Mouse (Mus musculus): ENCODE data around the gene Rnf113a2. TPM values are rescaled to one million over a fixed set of nuclear protein-coding genes. Genes with fewer than 3 reads are reported as not detected.

Rnf113a2 gene
- total RNA-seq (2012; rRNA removed) = 15.5 and 20.8 TPM in 2 replicates

DNA sequence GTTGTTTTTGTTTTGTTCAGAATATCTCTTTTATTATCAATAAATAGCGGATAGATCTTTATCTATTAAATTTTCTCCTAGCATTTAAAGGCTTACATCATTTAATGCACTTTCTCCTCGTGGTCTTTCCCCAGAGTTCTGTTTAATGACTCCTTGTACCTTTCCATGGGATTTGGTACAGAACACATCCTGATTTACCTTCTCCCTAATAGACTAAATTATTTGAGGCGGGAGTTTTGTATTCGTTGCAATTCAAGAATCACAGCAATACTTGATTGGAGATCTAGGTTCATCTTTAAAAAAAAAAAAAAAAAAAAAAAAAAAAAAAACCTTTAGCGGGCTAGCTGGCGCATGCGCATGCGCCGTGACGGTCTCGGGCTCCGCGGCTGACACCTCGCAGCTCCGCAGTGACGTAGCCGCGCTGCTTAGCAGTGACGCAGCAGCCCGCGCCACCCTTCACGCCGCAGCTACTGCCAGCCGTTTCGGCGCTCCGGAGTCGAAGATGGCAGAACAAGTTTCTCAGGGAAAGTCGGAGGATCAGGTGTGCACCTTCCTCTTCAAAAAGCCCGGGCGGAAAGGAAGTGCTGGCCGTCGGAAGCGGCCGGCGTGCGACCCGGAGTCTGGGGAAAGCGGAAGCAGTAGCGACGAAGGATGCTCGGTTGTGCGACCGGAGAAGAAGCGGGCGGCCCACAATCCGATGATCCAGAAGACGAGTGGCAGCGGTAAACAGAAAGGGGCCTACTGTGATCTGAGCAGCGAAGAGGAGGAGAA is at the start of gene Rnf113a2:
Gene Rnf113a2, plus strand, starts transcription at position 363 of the 771 bp plus-strand sequence.
- Histone ChIP-seq H3K9ac (ENCODE audit: insufficient read depth, low read depth, low read length, poor library complexity, severe bottlenecking) (peak within 1 kb of the TSS; percentile 96), H3K4me3 (ENCODE audit: insufficient read depth in 1 of 2, low read depth in 1 of 2, low read length in 2 of 2, poor library complexity in 1 of 2, severe bottlenecking in 1 of 2) (peak within 1 kb of the TSS; percentile 74 to 94), H3K4me1 (ENCODE audit: control insufficient read depth in 2 of 2, insufficient read depth in 2 of 2, low read length in 2 of 2, poor library complexity in 1 of 2) (peaks cover 0 to 2% of the 10 kb centered on the region in 2 experiments; a peak in 1 of 4 replicates), H3K27ac (ENCODE audit: insufficient read depth, low read depth, low read length, poor library complexity, severe bottlenecking) (peak within 1 kb of the TSS; percentile 53; the same call in 1 of the 2 replicates), H3K36me3 (ENCODE audit: control insufficient read depth, insufficient read depth, low read length, poor library complexity, severe bottlenecking) (no peaks in the 10 kb centered on the region), H3K9me3 (ENCODE audit: control insufficient read depth, insufficient read depth, low read depth, low read length) (no peaks in the 10 kb centered on the region)
- TF ChIP-seq ZNF384 (IDR thresholded peaks at IDR 0.05; ENCODE audit: low read depth, low read length) = peak; percentile 99
- peak; percentile 62 for TF ChIP-seq HCFC1 (IDR thresholded peaks at IDR 0.05; ENCODE audit: borderline replicate concordance, insufficient read depth, low read length)
- TF ChIP-seq CHD2 (IDR thresholded peaks at IDR 0.05; ENCODE audit: low read depth, low read length) = no peak
- TF ChIP-seq MAFK (IDR thresholded peaks at IDR 0.05; ENCODE audit: insufficient read depth, low read depth, low read length) = peak; percentile 22; the same call in 1 of the 2 replicates
- DNase-seq (ENCODE audit: low read depth, low spot score) = peak; percentile 70
- in situ Hi-C loops (cut with MboI; ENCODE audit: low sequenced_read_pairs in 2 of 2, unreplicated experiment in 2 of 2) = no loop called here

DNA sequence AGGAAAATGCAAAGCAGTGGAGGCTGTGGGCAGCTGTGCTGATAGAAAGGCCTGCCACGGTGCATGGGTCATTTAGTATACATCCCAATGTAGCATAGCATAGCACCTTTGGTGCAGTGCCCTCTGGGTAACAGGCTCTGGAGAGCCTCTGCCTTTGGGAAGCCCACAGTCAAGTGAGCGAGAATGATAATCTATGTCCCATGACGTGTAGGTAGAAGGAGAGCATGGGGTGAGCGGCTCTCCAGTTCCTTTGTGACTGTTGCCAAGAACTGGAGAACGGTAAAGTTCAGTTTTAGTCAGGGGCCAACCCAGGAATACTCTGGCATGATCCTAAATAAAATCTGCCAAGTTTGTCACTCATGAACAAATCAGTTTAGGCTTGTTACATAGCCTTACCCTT is 45.3 kb upstream of the Rnf113a2 start:
- in situ Hi-C loops (cut with MboI; ENCODE audit: low sequenced_read_pairs in 2 of 2, unreplicated experiment in 2 of 2) = no loop called here
- peaks cover 34% of the 10 kb centered on the region for H3K36me3 ChIP-seq (ENCODE audit: control insufficient read depth, insufficient read depth, low read length, poor library complexity, severe bottlenecking)
- no peak for DNase-seq (ENCODE audit: low read depth, low spot score)

DNA sequence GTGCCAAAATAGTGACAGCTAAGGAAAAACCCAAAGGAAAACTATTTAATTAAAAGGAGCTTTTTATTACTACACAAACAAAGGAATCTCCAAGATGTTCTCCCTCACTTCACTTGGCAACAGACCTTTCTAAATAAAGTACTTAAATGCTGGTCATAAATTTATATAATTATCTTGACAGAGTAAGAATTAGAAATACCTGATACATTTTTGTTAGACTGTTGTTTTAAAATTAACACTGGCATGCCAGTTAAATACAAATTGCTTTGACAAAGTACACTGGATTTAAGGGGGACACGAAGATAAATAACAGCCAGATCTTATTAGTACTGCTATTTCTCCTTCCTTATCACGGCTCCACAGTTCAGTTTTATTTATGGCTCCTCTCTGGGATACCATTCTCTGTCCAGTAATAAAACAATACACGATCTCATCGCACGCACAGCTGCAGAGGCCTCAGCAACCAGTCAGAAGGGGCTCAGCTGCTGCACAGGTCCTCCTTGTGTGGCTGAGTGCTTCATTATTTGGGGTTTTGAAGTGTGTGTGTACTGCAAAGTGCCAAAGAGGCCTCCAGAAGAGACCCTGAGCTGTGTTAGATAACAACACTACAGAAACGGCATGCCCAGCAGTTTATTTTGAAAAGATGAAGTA is 43.0 kb upstream of the Rnf113a2 start:
- Histone ChIP-seq H3K27ac (ENCODE audit: insufficient read depth, low read depth, low read length, poor library complexity, severe bottlenecking) (no peak overlapping the region), H3K36me3 (ENCODE audit: control insufficient read depth, insufficient read depth, low read length, poor library complexity, severe bottlenecking) (peaks cover 27% of the 10 kb centered on the region), H3K4me1 (ENCODE audit: control insufficient read depth in 2 of 2, insufficient read depth in 2 of 2, low read length in 2 of 2, poor library complexity in 1 of 2) (no peaks in the 10 kb centered on the region), H3K9ac (ENCODE audit: insufficient read depth, low read depth, low read length, poor library complexity, severe bottlenecking) (no peak overlapping the region), H3K9me3 (ENCODE audit: control insufficient read depth, insufficient read depth, low read depth, low read length) (no peaks in the 10 kb centered on the region), H3K4me3 (ENCODE audit: insufficient read depth in 1 of 2, low read depth in 1 of 2, low read length in 2 of 2, poor library complexity in 1 of 2, severe bottlenecking in 1 of 2) (no peak overlapping the region)
- TF ChIP-seq MAFK (IDR thresholded peaks at IDR 0.05; ENCODE audit: insufficient read depth, low read depth, low read length) (no peak), ZNF384 (IDR thresholded peaks at IDR 0.05; ENCODE audit: low read depth, low read length) (no peak), HCFC1 (IDR thresholded peaks at IDR 0.05; ENCODE audit: borderline replicate concordance, insufficient read depth, low read length) (no peak), CHD2 (IDR thresholded peaks at IDR 0.05; ENCODE audit: low read depth, low read length) (no peak), ZC3H11A (IDR thresholded peaks at IDR 0.05; ENCODE audit: borderline replicate concordance, low read depth, low read length) (no peak)
- no peak for DNase-seq (ENCODE audit: low read depth, low spot score)
- in situ Hi-C loops (cut with MboI; ENCODE audit: low sequenced_read_pairs in 2 of 2, unreplicated experiment in 2 of 2) = no loop called here

More for the DNA sequence above, 45.3 kb upstream of the Rnf113a2 start:
- H3K9me3 ChIP-seq (ENCODE audit: control insufficient read depth, insufficient read depth, low read depth, low read length) = no peaks in the 10 kb centered on the region
- H3K27ac ChIP-seq (ENCODE audit: insufficient read depth, low read depth, low read length, poor library complexity, severe bottlenecking) = no peak overlapping the region
- H3K4me3 ChIP-seq (ENCODE audit: insufficient read depth in 1 of 2, low read depth in 1 of 2, low read length in 2 of 2, poor library complexity in 1 of 2, severe bottlenecking in 1 of 2) = no peak overlapping the region
- TF ChIP-seq ZC3H11A (IDR thresholded peaks at IDR 0.05; ENCODE audit: borderline replicate concordance, low read depth, low read length) = no peak
- TF ChIP-seq CHD2 (IDR thresholded peaks at IDR 0.05; ENCODE audit: low read depth, low read length) = no peak
- no peak for TF ChIP-seq ZNF384 (IDR thresholded peaks at IDR 0.05; ENCODE audit: low read depth, low read length)
- TF ChIP-seq HCFC1 (IDR thresholded peaks at IDR 0.05; ENCODE audit: borderline replicate concordance, insufficient read depth, low read length) = no peak
- no peak for TF ChIP-seq MAFK (IDR thresholded peaks at IDR 0.05; ENCODE audit: insufficient read depth, low read depth, low read length)
- H3K4me1 ChIP-seq (ENCODE audit: control insufficient read depth in 2 of 2, insufficient read depth in 2 of 2, low read length in 2 of 2, poor library complexity in 1 of 2) = peaks cover 0 to 4% of the 10 kb centered on the region in 2 experiments; a peak in 1 of 4 replicates
- no peak overlapping the region for H3K9ac ChIP-seq (ENCODE audit: insufficient read depth, low read depth, low read length, poor library complexity, severe bottlenecking)

DNA sequence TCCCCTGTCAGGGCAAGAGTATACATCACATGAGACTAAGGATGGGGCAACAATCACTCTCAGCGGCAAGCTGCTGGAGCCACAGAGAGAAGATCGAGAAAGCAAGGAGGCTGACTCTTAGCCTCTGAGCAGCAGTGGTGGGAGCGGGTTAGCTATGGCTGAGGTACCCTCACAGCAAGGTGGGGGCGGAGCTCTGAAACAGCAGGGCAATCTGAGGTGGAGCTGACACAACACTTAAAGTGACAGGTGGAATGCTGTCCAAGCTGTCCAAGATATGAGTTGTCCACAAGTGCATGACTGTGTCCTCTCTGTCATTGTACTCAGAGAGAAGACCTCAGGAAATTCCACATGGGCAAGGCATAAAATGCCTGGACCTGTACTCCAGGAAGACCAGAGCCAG is 34.6 kb upstream of the Rnf113a2 start:
- no peaks in the 10 kb centered on the region for H3K36me3 ChIP-seq (ENCODE audit: control insufficient read depth, insufficient read depth, low read length, poor library complexity, severe bottlenecking)
- in situ Hi-C loops (cut with MboI; ENCODE audit: low sequenced_read_pairs in 2 of 2, unreplicated experiment in 2 of 2) = no loop called here
- no peak for DNase-seq (ENCODE audit: low read depth, low spot score)
- no peak overlapping the region for H3K27ac ChIP-seq (ENCODE audit: insufficient read depth, low read depth, low read length, poor library complexity, severe bottlenecking)
- no peaks in the 10 kb centered on the region for H3K9me3 ChIP-seq (ENCODE audit: control insufficient read depth, insufficient read depth, low read depth, low read length)
- H3K4me3 ChIP-seq (ENCODE audit: insufficient read depth in 1 of 2, low read depth in 1 of 2, low read length in 2 of 2, poor library complexity in 1 of 2, severe bottlenecking in 1 of 2) = no peak overlapping the region
- TF ChIP-seq HCFC1 (IDR thresholded peaks at IDR 0.05; ENCODE audit: borderline replicate concordance, insufficient read depth, low read length) (no peak), CHD2 (IDR thresholded peaks at IDR 0.05; ENCODE audit: low read depth, low read length) (no peak), MAFK (IDR thresholded peaks at IDR 0.05; ENCODE audit: insufficient read depth, low read depth, low read length) (no peak), ZNF384 (IDR thresholded peaks at IDR 0.05; ENCODE audit: low read depth, low read length) (no peak), ZC3H11A (IDR thresholded peaks at IDR 0.05; ENCODE audit: borderline replicate concordance, low read depth, low read length) (no peak)
- H3K4me1 ChIP-seq (ENCODE audit: control insufficient read depth in 2 of 2, insufficient read depth in 2 of 2, low read length in 2 of 2, poor library complexity in 1 of 2) = no peaks in the 10 kb centered on the region
- H3K9ac ChIP-seq (ENCODE audit: insufficient read depth, low read depth, low read length, poor library complexity, severe bottlenecking) = no peak overlapping the region

Data from ES-E14 (cell line).